Mouse (Mus musculus): ENCODE data around the gene Hpdl. TPM values are rescaled to one million over a fixed set of nuclear protein-coding genes. Genes with fewer than 3 reads are reported as not detected.

Gene Hpdl
- polyA plus RNA-seq, 1 experiment = 0.58 TPM

GRCm38 (mm10) chr4:116824541-116825004 lies 3.1 kb upstream of the Hpdl start:
- under 1% methylated on average over 29 of the region's 29 CpGs for WGBS
- Histone ChIP-seq H3K27me3 (ENCODE audit: control insufficient read depth, insufficient read depth, low read length) (peaks cover 2% of the 10 kb centered on the region; the same call in 1 of the 2 replicates), H3K4me1 (replicated peaks; ENCODE audit: control insufficient read depth, insufficient read depth, low read length) (peaks cover 20% of the 10 kb centered on the region), H3K36me3 (ENCODE audit: control insufficient read depth, insufficient read depth, low read length) (no peaks in the 10 kb centered on the region), H3K27ac (ENCODE audit: control insufficient read depth, insufficient read depth, low read length) (peak overlapping the region; percentile 38), H3K4me3 (ENCODE audit: control insufficient read depth, insufficient read depth, low read length) (peak overlapping the region; percentile 59)
- peak; percentile 79 for DNase-seq
- peak; percentile 69 for TF ChIP-seq POLR2A (IDR thresholded peaks at IDR 0.05; ENCODE audit: control insufficient read depth, extremely low read depth, insufficient read depth, low read length, poor library complexity)
- TF ChIP-seq CTCF (IDR thresholded peaks at IDR 0.05; ENCODE audit: borderline replicate concordance, control insufficient read depth, extremely low read depth, insufficient read depth, low read length, poor library complexity) = no peak

- peak overlapping the region; percentile 61 for H3K4me3 ChIP-seq (ENCODE audit: control insufficient read depth, insufficient read depth, low read length)
- H3K27ac ChIP-seq (ENCODE audit: control insufficient read depth, insufficient read depth, low read length) = no peak overlapping the region
- WGBS = 1% methylated on average over 51 of the region's 51 CpGs
- peaks cover 20% of the 10 kb centered on the region for H3K4me1 ChIP-seq (replicated peaks; ENCODE audit: control insufficient read depth, insufficient read depth, low read length)
- peaks cover 2% of the 10 kb centered on the region; the same call in 1 of the 2 replicates for H3K27me3 ChIP-seq (ENCODE audit: control insufficient read depth, insufficient read depth, low read length)
- peaks cover under 1% of the 10 kb centered on the region; the same call in 1 of the 2 replicates for H3K36me3 ChIP-seq (ENCODE audit: control insufficient read depth, insufficient read depth, low read length)
- TF ChIP-seq POLR2A (IDR thresholded peaks at IDR 0.05; ENCODE audit: control insufficient read depth, extremely low read depth, insufficient read depth, low read length, poor library complexity) = no peak
- TF ChIP-seq CTCF (IDR thresholded peaks at IDR 0.05; ENCODE audit: borderline replicate concordance, control insufficient read depth, extremely low read depth, insufficient read depth, low read length, poor library complexity) = peak; percentile 59
- DNase-seq = peak; percentile 33
Measured at GRCm38 (mm10) chr4:116820902-116821693, 409 bp downstream of the Hpdl start.

- peaks cover 20% of the 10 kb centered on the region for H3K4me1 ChIP-seq (replicated peaks; ENCODE audit: control insufficient read depth, insufficient read depth, low read length)
- TF ChIP-seq POLR2A (IDR thresholded peaks at IDR 0.05; ENCODE audit: control insufficient read depth, extremely low read depth, insufficient read depth, low read length, poor library complexity) (no peak), CTCF (IDR thresholded peaks at IDR 0.05; ENCODE audit: borderline replicate concordance, control insufficient read depth, extremely low read depth, insufficient read depth, low read length, poor library complexity) (no peak)
- H3K27me3 ChIP-seq (ENCODE audit: control insufficient read depth, insufficient read depth, low read length) = peaks cover 2% of the 10 kb centered on the region; the same call in 1 of the 2 replicates
- no peak overlapping the region for H3K27ac ChIP-seq (ENCODE audit: control insufficient read depth, insufficient read depth, low read length)
- no peak overlapping the region for H3K4me3 ChIP-seq (ENCODE audit: control insufficient read depth, insufficient read depth, low read length)
- WGBS = 59% methylated on average over 32 of the region's 32 CpGs
- no peak for DNase-seq
- peaks cover 3% of the 10 kb centered on the region; the same call in 1 of the 2 replicates for H3K36me3 ChIP-seq (ENCODE audit: control insufficient read depth, insufficient read depth, low read length)
Measured at GRCm38 (mm10) chr4:116819968-116820901, 1.3 kb downstream of the Hpdl start.

- H3K27me3 ChIP-seq (ENCODE audit: control insufficient read depth, insufficient read depth, low read length) = peaks cover 2% of the 10 kb centered on the region; the same call in 1 of the 2 replicates
- 95% methylated on average over 6 of the region's 6 CpGs for WGBS
- DNase-seq = no peak
- H3K4me3 ChIP-seq (ENCODE audit: control insufficient read depth, insufficient read depth, low read length) = no peak overlapping the region
- H3K4me1 ChIP-seq (replicated peaks; ENCODE audit: control insufficient read depth, insufficient read depth, low read length) = peaks cover 11% of the 10 kb centered on the region; the same call in 1 of the 2 replicates
- TF ChIP-seq CTCF (IDR thresholded peaks at IDR 0.05; ENCODE audit: borderline replicate concordance, control insufficient read depth, extremely low read depth, insufficient read depth, low read length, poor library complexity) (no peak), POLR2A (IDR thresholded peaks at IDR 0.05; ENCODE audit: control insufficient read depth, extremely low read depth, insufficient read depth, low read length, poor library complexity) (no peak)
- no peak overlapping the region for H3K27ac ChIP-seq (ENCODE audit: control insufficient read depth, insufficient read depth, low read length)
- H3K36me3 ChIP-seq (ENCODE audit: control insufficient read depth, insufficient read depth, low read length) = peaks cover 7% of the 10 kb centered on the region; the same call in 1 of the 2 replicates
Measured at GRCm38 (mm10) chr4:116817486-116817885, 4.0 kb downstream of the Hpdl start.

GRCm38 (mm10) chr4:116815276-116815675 lies 6.2 kb downstream of the Hpdl start:
- WGBS = 97% methylated on average over 5 of the region's 5 CpGs
- no peak for DNase-seq
- TF ChIP-seq CTCF (IDR thresholded peaks at IDR 0.05; ENCODE audit: borderline replicate concordance, control insufficient read depth, extremely low read depth, insufficient read depth, low read length, poor library complexity) (no peak), POLR2A (IDR thresholded peaks at IDR 0.05; ENCODE audit: control insufficient read depth, extremely low read depth, insufficient read depth, low read length, poor library complexity) (no peak)
- Histone ChIP-seq H3K27ac (ENCODE audit: control insufficient read depth, insufficient read depth, low read length) (no peak overlapping the region), H3K27me3 (ENCODE audit: control insufficient read depth, insufficient read depth, low read length) (no peaks in the 10 kb centered on the region), H3K4me1 (replicated peaks; ENCODE audit: control insufficient read depth, insufficient read depth, low read length) (no peaks in the 10 kb centered on the region), H3K36me3 (ENCODE audit: control insufficient read depth, insufficient read depth, low read length) (peaks cover 7% of the 10 kb centered on the region; the same call in 1 of the 2 replicates), H3K4me3 (ENCODE audit: control insufficient read depth, insufficient read depth, low read length) (no peak overlapping the region)

GRCm38 (mm10) chr4:116811012-116811411 lies 10.5 kb downstream of the Hpdl start:
- DNase-seq = no peak
- 71% methylated on average over 3 of the region's 3 CpGs for WGBS
- no peak overlapping the region for H3K27ac ChIP-seq (ENCODE audit: control insufficient read depth, insufficient read depth, low read length)
- H3K4me3 ChIP-seq (ENCODE audit: control insufficient read depth, insufficient read depth, low read length) = no peak overlapping the region
- peaks cover 7% of the 10 kb centered on the region for H3K4me1 ChIP-seq (replicated peaks; ENCODE audit: control insufficient read depth, insufficient read depth, low read length)
- H3K36me3 ChIP-seq (ENCODE audit: control insufficient read depth, insufficient read depth, low read length) = peaks cover 5% of the 10 kb centered on the region; the same call in 1 of the 2 replicates
- TF ChIP-seq POLR2A (IDR thresholded peaks at IDR 0.05; ENCODE audit: control insufficient read depth, extremely low read depth, insufficient read depth, low read length, poor library complexity) (no peak), CTCF (IDR thresholded peaks at IDR 0.05; ENCODE audit: borderline replicate concordance, control insufficient read depth, extremely low read depth, insufficient read depth, low read length, poor library complexity) (no peak)
- no peaks in the 10 kb centered on the region for H3K27me3 ChIP-seq (ENCODE audit: control insufficient read depth, insufficient read depth, low read length)

All from thymus, adult 2 months (tissue).